Mouse (Mus musculus) thymus, adult 18-20 months (tissue): ENCODE data around the gene Ptcd2.
A peak's percentile ranks its signal among the peaks of the same experiment; 100 is the strongest.
"Not testable (repeated sequence)": the region's sequence is repeated elsewhere in the genome, so short reads cannot be mapped to it uniquely, and the experiment has no call there.

Source experiments
- DNase-seq, 2 experiments: peaks; one replicate each; pipeline ENCODE4 v3.0.0; 2022; ENCODE audit warnings: mixed read lengths in 2 of 2

Ptcd2 gene

GRCm38 (mm10) chr13:99355072-99355471 is 10.6 kb upstream of the Ptcd2 start:
- DNase-seq: no peak

DNA sequence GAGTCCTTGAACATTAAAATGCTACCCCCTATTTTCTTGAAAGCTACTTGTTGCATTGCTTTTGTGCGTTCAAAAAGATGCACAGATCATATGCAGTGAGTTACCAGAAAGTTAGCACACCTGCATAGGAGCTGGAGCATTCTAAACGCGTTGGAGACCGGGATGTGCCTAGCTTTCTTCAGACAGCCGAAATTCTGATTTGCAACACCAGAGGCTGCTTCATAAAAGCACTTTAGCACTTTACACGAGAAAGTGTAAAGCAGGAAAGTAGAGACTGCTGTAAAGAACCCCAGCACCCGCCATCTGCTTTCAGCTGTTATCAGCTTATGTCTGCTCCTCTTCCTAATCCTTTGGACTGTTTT is 9.0 kb upstream of the Ptcd2 start:
- no peak for DNase-seq

GRCm38 (mm10) chr13:99352758-99353489 is 8.4 kb upstream of the Ptcd2 start:
- peak; percentile 90 to 94 for DNase-seq

DNA sequence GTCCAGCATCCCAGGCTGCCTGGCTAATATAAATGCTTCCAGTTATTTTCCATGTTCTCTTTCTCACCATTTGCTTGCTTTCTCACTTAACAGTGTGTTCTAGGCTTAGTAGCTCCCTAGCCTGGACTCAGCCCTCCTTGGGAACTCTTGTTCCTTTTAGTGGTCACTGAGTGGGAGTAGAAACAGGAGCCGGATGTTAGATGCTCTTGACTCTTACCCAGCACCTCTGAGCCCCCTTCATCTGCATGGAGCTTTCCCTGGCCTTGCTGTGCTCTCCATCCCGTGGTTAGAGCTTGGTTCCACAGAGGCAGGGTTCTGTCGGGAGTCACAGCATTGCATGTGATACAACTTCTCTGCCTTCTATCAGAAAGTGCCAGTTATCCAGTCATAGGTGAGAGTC is 7.1 kb upstream of the Ptcd2 start:
- DNase-seq: no peak

GRCm38 (mm10) chr13:99351186-99351585 is 6.7 kb upstream of the Ptcd2 start:
- DNase-seq: no peak

DNA sequence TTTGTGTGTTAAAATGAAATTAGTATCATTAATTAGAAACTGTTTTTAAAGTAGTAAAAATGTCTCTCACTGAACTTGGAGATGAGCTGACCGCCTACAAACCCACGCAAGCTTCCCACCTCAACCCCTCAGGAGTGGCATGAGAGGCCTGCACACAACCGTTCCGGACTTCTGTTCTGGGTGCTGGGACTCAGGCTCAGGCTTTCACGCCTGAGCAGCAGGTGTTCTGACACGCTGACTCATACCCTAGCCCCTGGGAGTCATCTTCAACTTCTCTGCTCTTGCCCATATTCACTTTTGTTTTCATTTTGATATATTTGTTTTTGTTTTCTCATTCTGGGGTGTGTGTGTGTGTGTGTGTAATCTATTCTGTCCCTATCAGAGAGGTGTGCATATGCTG is 5.5 kb upstream of the Ptcd2 start:
- no peak for DNase-seq

DNA sequence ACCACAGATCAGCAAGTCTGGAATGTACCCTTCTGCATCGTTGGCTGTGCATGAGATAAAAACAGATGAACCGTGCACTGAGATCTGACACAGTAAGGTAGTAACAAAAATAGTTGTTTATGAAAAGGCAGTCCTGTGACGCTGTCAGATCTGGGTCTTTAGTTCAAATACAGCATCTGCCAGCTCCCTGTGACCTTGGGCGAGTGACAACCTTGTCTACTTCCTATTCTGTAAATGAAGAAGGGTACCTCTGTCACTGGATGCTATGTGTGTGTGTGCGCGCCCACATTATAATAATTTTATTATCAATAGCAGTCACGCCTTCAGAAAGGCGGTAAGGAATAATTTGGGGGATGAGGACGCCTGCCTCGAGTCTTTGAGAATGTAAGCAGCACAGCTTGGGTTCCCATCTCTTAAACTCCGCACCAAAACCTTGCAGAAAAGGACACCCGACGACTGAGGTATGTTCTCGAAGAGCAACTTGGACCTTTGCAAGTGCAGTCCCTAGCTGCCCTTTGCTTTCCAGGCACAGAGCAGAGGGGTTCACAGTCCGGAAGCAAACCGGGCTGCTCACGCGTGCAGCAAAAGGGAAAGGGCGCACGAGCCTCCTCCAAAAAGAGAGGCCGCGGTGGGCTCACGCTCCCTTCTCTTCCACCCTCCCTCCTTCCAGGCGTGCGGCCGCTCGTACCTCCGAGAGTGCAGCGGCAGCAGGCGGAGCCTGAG is 468 bp downstream of the Ptcd2 start:
- no peak for DNase-seq

DNA sequence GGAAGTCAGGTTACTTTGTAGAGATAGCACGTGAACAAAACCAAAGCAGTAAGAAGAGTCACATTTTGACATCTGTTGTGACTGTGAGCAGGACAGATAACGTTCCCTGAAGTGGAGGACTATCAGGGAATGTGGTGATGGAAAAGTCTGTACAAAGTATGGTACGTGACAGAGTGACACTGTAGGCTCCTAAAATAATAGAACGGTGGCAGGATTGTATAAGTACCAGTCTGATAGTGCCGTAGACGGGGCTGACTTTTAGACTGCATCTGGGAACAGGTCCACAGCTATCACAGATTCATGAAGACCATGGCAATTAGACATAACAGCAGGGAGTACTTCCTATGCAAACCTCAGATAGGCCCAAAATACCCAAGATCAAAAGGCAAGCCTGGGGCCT is 3.0 kb downstream of the Ptcd2 start:
- DNase-seq: no peak

- DNase-seq: no peak
Observed at GRCm38 (mm10) chr13:99337510-99337909, 7.0 kb downstream of the Ptcd2 start.

DNA sequence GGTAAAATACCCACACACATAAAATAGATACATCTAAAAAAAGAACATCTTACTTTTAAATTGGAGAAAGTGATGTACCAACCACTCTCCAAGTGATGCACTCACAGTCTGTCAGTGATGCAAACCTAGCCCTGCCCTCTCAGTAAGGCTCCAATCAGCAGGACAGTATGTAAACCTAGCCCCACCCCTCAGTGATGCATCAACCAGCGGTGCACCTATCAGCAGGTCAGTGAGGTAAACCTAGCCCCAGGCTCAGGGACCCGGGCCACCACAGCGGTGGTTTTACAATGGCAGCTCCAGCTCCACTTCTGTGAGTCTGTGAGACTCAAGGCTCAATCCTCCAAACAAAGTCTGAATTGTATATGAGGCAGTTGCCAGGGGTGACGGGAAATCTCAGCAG is 13.2 kb downstream of the Ptcd2 start:
- DNase-seq: no peak

DNA sequence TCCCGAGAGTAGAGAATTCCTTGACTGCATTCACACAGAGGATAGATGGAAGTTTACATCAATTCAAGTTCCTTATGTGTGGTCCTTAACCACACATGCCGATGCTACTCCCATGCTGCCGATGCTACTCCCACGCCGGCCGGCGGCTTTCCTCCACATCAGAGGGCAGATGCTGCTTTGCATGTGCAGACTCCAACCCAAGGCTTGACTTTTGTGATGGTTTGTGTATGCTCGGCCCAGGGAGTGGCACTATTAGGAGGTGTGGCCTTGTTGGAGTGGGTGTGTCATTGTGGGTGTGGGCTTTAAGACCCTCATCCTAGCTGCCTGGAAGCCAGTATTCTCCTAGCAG is 20.2 kb downstream of the Ptcd2 start:
- DNase-seq: not testable (repeated sequence)

GRCm38 (mm10) chr13:99323632-99324336 is 20.7 kb downstream of the Ptcd2 start:
- DNase-seq: no peak

DNA sequence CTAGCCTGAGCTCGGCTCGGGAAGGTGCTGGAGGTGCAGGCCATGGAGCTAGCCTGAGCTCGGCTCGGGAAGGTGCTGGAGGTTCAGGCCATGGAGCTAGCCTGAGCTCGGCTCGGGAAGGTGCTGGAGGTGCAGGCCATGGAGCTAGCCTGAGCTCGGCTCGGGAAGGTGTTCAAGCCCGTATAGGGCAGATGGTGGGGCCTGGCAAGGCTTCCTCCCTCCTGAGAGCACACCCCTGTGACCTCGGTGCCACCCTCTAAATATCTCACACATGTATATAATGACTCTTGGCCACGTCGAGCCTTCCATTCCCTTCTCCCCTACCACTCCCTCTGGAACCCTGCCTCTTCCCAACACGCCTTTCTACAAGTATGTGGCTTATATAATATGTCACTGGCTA is 21.6 kb downstream of the Ptcd2 start:
- DNase-seq: not testable (repeated sequence)

DNA sequence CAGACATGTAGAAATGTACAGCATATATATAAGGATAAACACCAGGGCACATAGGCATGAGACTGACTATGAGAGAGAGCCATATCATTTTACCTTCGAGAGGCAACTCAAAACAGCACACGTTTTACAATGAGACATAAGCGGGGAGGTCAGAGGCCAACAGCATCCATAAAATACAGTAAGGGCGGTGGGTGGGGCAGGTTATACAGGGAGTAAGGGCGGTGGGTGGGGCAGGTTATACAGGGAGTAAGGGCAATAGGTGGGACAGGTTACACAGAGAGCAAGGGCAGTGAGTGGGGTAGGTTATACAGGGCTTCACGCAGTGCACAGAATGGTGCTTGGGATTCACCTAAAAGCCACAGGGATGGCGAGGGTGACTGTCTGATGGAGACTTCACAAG is 24.1 kb downstream of the Ptcd2 start:
- DNase-seq: no peak

- DNase-seq: no peak
Observed at GRCm38 (mm10) chr13:99317058-99317457, 27.4 kb downstream of the Ptcd2 start.

GRCm38 (mm10) chr13:99316366-99316765 is 28.1 kb downstream of the Ptcd2 start:
- DNase-seq: no peak

DNA sequence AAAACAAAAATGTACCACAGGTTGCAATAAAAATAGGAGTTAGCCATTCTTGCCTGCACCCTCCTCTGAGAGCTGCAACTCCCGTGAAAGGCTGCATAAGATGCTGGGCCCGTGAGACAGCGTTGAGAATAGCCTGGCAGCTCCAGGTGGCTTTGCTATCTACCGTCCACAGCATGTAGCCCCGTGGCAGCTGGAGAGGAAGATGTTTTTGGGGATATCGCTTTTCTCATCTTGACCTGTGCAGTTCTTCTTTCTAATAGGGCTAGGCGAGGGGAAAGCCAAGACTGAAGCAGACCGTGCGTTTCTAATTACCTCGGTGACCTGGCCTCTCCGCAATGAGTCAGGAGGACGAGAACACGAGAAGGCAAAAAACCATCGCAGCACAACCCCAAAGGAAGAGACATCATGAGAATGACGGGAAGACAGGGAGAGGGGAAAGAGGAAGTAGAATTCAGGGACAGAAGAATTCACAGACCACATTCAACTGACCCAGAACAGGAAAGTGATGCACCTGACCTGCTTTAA is 29.8 kb downstream of the Ptcd2 start:
- DNase-seq: no peak

- DNase-seq: no peak
Observed at GRCm38 (mm10) chr13:99314098-99314497, 30.4 kb downstream of the Ptcd2 start.

DNA sequence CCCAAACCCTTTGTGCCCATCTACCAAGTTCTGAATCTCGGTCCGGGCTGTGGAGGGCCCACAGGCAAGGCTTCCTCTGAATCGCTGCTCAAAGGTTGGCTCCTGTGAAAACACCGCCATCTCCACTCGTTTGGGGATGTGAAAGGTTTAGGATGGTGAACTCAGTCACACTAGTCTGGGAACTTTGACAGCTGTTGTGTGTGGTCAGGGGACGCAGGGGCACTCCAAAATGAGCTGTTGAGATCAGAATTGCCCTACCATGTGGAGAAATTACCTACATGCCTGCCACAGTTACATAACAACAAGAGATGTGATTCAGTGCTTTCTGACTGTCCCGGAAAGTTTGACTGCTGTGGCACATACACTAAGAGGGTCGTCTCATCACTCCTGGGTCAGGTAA is 36.1 kb downstream of the Ptcd2 start:
- no peak for DNase-seq

DNA sequence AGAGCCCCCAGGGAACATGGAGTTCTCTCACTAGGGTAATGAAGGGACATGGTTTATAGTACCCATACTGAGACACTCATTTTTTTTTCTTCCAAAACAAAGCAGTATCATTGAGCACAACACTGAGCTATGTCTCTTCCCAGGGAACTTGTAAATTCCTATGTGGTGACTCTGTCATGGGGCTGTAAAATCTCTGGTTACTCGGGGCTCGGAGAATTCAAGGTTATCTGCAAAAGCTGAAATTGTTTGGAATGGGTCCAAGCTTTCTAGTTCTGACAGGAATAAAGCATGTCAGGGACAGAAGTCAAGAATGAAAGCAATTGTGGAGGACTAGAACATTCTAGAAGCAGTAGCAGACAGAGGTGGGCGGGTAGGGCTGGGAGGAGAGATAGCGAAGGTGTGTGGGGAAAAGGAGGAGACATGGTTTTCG is 36.6 kb downstream of the Ptcd2 start:
- DNase-seq: no peak

- DNase-seq: no peak
Observed at GRCm38 (mm10) chr13:99306164-99306563, 38.3 kb downstream of the Ptcd2 start.

GRCm38 (mm10) chr13:99305186-99305585 is 39.3 kb downstream of the Ptcd2 start:
- no peak for DNase-seq

GRCm38 (mm10) chr13:99304365-99304764 is 40.1 kb downstream of the Ptcd2 start:
- DNase-seq: no peak

DNA sequence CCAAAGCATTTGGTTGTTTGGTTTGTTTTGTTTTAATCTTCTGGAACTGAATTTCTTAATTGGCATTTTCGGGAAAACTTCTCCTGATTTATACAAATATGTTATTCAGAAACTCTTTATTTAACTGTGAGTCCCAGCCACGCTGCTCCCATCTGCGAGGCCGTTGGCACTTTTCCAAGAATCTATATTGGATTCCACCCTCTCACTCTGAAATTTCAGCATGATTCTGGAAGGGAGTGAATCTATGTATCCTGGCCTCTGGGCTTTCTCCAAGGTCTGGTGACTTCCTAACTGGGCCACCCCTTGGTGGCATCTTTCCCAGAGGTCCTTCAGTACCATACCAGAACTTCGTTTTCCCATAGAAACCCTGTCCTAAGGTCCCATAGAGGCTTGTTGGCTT is 40.7 kb downstream of the Ptcd2 start:
- DNase-seq: no peak
